Mouse (Mus musculus): ENCODE data around the gene Gm5485. TPM values are rescaled to one million over a fixed set of nuclear protein-coding genes. Genes with fewer than 3 reads are reported as not detected.

Gene Gm5485
- polyA plus RNA-seq, 1 experiment: not detected

GRCm38 (mm10) chr16:48383582-48384257, 28.5 kb downstream of the Gm5485 start:
- no peak for TF ChIP-seq TCF12 (IDR thresholded peaks at IDR 0.05; ENCODE audit: insufficient read depth, poor library complexity, severe bottlenecking)
- TF ChIP-seq POLR2A (IDR thresholded peaks at IDR 0.05; ENCODE audit: insufficient read length, low read depth): no peak
- TF ChIP-seq MYOD1 (IDR thresholded peaks at IDR 0.05; ENCODE audit: control insufficient read depth in 1 of 3, insufficient read length in 2 of 3, low read depth in 2 of 3): no peak
- no peak for TF ChIP-seq POLR2AphosphoS2 (IDR thresholded peaks at IDR 0.05; ENCODE audit: insufficient read length, low read depth)
- TF ChIP-seq MAX (IDR thresholded peaks at IDR 0.05; ENCODE audit: low read depth): no peak
- TF ChIP-seq MYOG (IDR thresholded peaks at IDR 0.05; ENCODE audit: control insufficient read depth in 1 of 3, insufficient read depth in 1 of 3, insufficient read length in 2 of 3, low read depth in 2 of 3): no peak
- TF ChIP-seq REST (IDR thresholded peaks at IDR 0.05; ENCODE audit: insufficient read depth, insufficient read length): no peak
- TF ChIP-seq CEBPB (IDR thresholded peaks at IDR 0.05; ENCODE audit: insufficient read depth, poor library complexity, severe bottlenecking): no peak
- Histone ChIP-seq H3K36me3 (ENCODE audit: control insufficient read depth, insufficient read depth) (no peaks in the 10 kb centered on the region), H3K4me3 (no peak overlapping the region), H3K79me2 (ENCODE audit: control insufficient read depth, insufficient read depth) (no peaks in the 10 kb centered on the region), H3K4me2 (ENCODE audit: low read depth) (no peak overlapping the region), H3K27me3 (ENCODE audit: control insufficient read depth, insufficient read depth, insufficient read length) (no peaks in the 10 kb centered on the region), H3ac (ENCODE audit: control insufficient read depth, insufficient read length) (no peak overlapping the region)

GRCm38 (mm10) chr16:48373711-48374485, 38.3 kb downstream of the Gm5485 start:
- H3K27me3 ChIP-seq (ENCODE audit: control insufficient read depth, insufficient read depth, insufficient read length): no peaks in the 10 kb centered on the region
- no peak overlapping the region for H3K4me2 ChIP-seq (ENCODE audit: low read depth)
- H3ac ChIP-seq (ENCODE audit: control insufficient read depth, insufficient read length): no peak overlapping the region
- H3K79me2 ChIP-seq (ENCODE audit: control insufficient read depth, insufficient read depth): no peaks in the 10 kb centered on the region
- no peak overlapping the region for H3K4me3 ChIP-seq
- no peaks in the 10 kb centered on the region for H3K36me3 ChIP-seq (ENCODE audit: control insufficient read depth, insufficient read depth)
- TF ChIP-seq TCF3 (IDR thresholded peaks at IDR 0.05; ENCODE audit: insufficient read length, low read depth) (no peak), REST (IDR thresholded peaks at IDR 0.05; ENCODE audit: insufficient read depth, insufficient read length) (no peak), USF1 (IDR thresholded peaks at IDR 0.05; ENCODE audit: low read depth) (no peak), POLR2A (IDR thresholded peaks at IDR 0.05; ENCODE audit: insufficient read length, low read depth) (no peak), MAX (IDR thresholded peaks at IDR 0.05; ENCODE audit: low read depth) (no peak), E2F4 (IDR thresholded peaks at IDR 0.05; ENCODE audit: insufficient read depth) (no peak)

DNA sequence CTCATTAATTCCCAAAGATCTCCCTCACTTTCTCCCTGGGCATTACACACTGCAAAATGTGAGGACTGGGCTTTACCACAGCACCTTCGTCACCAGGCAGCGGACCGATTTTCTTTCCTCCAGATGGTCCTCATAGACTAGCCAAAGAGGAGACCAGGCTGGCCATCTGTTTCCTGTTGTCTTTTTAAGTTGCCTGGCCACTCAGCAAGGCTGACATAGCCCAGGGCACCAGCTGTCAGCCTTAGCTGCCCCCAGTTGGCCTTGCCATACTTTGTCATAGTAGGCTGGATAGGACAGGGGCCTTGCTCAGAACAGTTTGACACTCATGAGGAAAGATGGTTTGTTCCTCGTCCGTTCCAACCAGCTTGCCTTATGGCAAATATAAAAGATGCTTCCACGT, 39.8 kb downstream of the Gm5485 start:
- no peaks in the 10 kb centered on the region for H3K79me2 ChIP-seq (ENCODE audit: control insufficient read depth, insufficient read depth)
- TF ChIP-seq E2F4 (IDR thresholded peaks at IDR 0.05; ENCODE audit: insufficient read depth) (no peak), CEBPB (IDR thresholded peaks at IDR 0.05; ENCODE audit: insufficient read depth, poor library complexity, severe bottlenecking) (no peak), MYOG (IDR thresholded peaks at IDR 0.05; ENCODE audit: control insufficient read depth in 1 of 3, insufficient read depth in 1 of 3, insufficient read length in 2 of 3, low read depth in 2 of 3) (no peak), TCF3 (IDR thresholded peaks at IDR 0.05; ENCODE audit: insufficient read length, low read depth) (no peak), REST (IDR thresholded peaks at IDR 0.05; ENCODE audit: insufficient read depth, insufficient read length) (no peak), USF1 (IDR thresholded peaks at IDR 0.05; ENCODE audit: low read depth) (no peak), TCF12 (IDR thresholded peaks at IDR 0.05; ENCODE audit: insufficient read depth, poor library complexity, severe bottlenecking) (no peak), POLR2AphosphoS2 (IDR thresholded peaks at IDR 0.05; ENCODE audit: insufficient read length, low read depth) (no peak), POLR2A (IDR thresholded peaks at IDR 0.05; ENCODE audit: insufficient read length, low read depth) (no peak), SRF (IDR thresholded peaks at IDR 0.05; ENCODE audit: control insufficient read depth, insufficient read length, low read depth) (no peak), MAX (IDR thresholded peaks at IDR 0.05; ENCODE audit: low read depth) (no peak), MYOD1 (IDR thresholded peaks at IDR 0.05; ENCODE audit: control insufficient read depth in 1 of 3, insufficient read length in 2 of 3, low read depth in 2 of 3) (no peak)
- H3K4me3 ChIP-seq: no peak overlapping the region
- no peak overlapping the region for H3K4me2 ChIP-seq (ENCODE audit: low read depth)
- no peaks in the 10 kb centered on the region for H3K27me3 ChIP-seq (ENCODE audit: control insufficient read depth, insufficient read depth, insufficient read length)
- no peak overlapping the region for H3ac ChIP-seq (ENCODE audit: control insufficient read depth, insufficient read length)
- no peaks in the 10 kb centered on the region for H3K36me3 ChIP-seq (ENCODE audit: control insufficient read depth, insufficient read depth)

DNA sequence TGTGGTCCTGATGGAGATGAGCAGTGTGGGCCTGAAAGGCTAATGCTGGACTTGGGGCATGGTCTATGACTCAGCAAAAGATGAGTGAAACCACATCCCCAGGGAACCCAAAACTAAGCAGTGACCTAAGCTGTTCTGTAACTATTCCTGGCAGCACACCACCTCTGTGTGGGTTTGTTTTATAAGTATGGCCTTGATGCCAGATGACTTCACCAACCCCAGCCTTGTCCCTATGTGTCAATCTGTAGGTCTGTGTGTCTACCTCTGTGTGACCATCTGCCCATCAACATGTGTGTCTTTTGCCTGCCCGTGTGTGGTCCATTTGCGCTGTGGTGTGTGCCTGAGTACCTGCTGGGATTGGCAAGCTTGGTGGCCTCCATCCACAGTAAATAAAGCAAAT, 44.1 kb downstream of the Gm5485 start:
- Histone ChIP-seq H3K4me2 (ENCODE audit: low read depth) (no peak overlapping the region), H3K27me3 (ENCODE audit: control insufficient read depth, insufficient read depth, insufficient read length) (no peaks in the 10 kb centered on the region), H3K4me3 (no peak overlapping the region), H3ac (ENCODE audit: control insufficient read depth, insufficient read length) (no peak overlapping the region), H3K36me3 (ENCODE audit: control insufficient read depth, insufficient read depth) (no peaks in the 10 kb centered on the region), H3K79me2 (ENCODE audit: control insufficient read depth, insufficient read depth) (no peaks in the 10 kb centered on the region)
- no peak for TF ChIP-seq TCF3 (IDR thresholded peaks at IDR 0.05; ENCODE audit: insufficient read length, low read depth)

DNA sequence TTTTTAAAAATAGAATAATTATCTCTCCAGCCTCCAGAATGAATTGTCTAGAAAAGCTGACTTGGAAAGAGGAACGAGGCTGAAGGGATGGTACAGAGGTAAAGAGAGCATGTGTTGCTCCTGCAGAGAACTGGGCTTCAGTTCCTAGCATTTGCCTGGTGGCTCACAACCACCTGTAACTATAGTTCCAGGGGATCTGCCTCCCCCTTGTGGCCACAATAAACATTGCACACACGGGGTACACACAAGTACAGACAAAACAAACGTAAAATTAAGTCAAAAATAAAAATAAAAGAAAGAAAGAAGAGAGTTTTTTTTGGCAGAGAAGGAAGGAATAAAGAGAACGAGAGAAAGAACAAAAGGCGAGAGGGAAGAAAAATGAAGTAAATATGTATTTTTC, 45.4 kb downstream of the Gm5485 start:
- Histone ChIP-seq H3K4me3 (no peak overlapping the region), H3K4me2 (ENCODE audit: low read depth) (no peak overlapping the region), H3K79me2 (ENCODE audit: control insufficient read depth, insufficient read depth) (no peaks in the 10 kb centered on the region), H3ac (ENCODE audit: control insufficient read depth, insufficient read length) (no peak overlapping the region), H3K36me3 (ENCODE audit: control insufficient read depth, insufficient read depth) (no peaks in the 10 kb centered on the region), H3K27me3 (ENCODE audit: control insufficient read depth, insufficient read depth, insufficient read length) (no peaks in the 10 kb centered on the region)
- TF ChIP-seq MAX (IDR thresholded peaks at IDR 0.05; ENCODE audit: low read depth): no peak
- TF ChIP-seq TCF12 (IDR thresholded peaks at IDR 0.05; ENCODE audit: insufficient read depth, poor library complexity, severe bottlenecking): no peak
- TF ChIP-seq MYOG (IDR thresholded peaks at IDR 0.05; ENCODE audit: control insufficient read depth in 1 of 3, insufficient read depth in 1 of 3, insufficient read length in 2 of 3, low read depth in 2 of 3): no peak
- TF ChIP-seq POLR2AphosphoS2 (IDR thresholded peaks at IDR 0.05; ENCODE audit: insufficient read length, low read depth): no peak
- TF ChIP-seq CEBPB (IDR thresholded peaks at IDR 0.05; ENCODE audit: insufficient read depth, poor library complexity, severe bottlenecking): no peak
- TF ChIP-seq REST (IDR thresholded peaks at IDR 0.05; ENCODE audit: insufficient read depth, insufficient read length): no peak
- no peak for TF ChIP-seq TCF3 (IDR thresholded peaks at IDR 0.05; ENCODE audit: insufficient read length, low read depth)
- no peak for TF ChIP-seq E2F4 (IDR thresholded peaks at IDR 0.05; ENCODE audit: insufficient read depth)
- TF ChIP-seq POLR2A (IDR thresholded peaks at IDR 0.05; ENCODE audit: insufficient read length, low read depth): no peak
- no peak for TF ChIP-seq SRF (IDR thresholded peaks at IDR 0.05; ENCODE audit: control insufficient read depth, insufficient read length, low read depth)
- no peak for TF ChIP-seq USF1 (IDR thresholded peaks at IDR 0.05; ENCODE audit: low read depth)
- TF ChIP-seq MYOD1 (IDR thresholded peaks at IDR 0.05; ENCODE audit: control insufficient read depth in 1 of 3, insufficient read length in 2 of 3, low read depth in 2 of 3): no peak
